Mouse (Mus musculus) G1E (cell line): ENCODE data around the gene Il2ra. TPM values are rescaled to one million over a fixed set of nuclear protein-coding genes. Genes with fewer than 3 reads are reported as not detected.

Experiments
- ATAC-seq: 2 replicates; pipeline ENCODE4 v1.8.0; 2016; ENCODE audit warnings: mild to moderate bottlenecking; ENCODE audit not compliant: insufficient number of reproducible peaks, poor library complexity, low FRiP score, severe bottlenecking; ENCODE audit errors: extremely low read depth
- DNase-seq: peaks from one replicate; pipeline ENCODE4 v3.0.0; 2012; ENCODE audit warnings: low spot score
- H3K27me3 ChIP-seq: 2 replicates; pipeline ENCODE4 v1.6.1; 2012; ENCODE audit warnings: mild to moderate bottlenecking, low read length, inconsistent platforms; ENCODE audit not compliant: insufficient read depth
- H3K36me3 ChIP-seq: replicated peaks from 2 replicates; pipeline ENCODE3; 2012; ENCODE audit warnings: mild to moderate bottlenecking, inconsistent platforms
- H3K4me1 ChIP-seq: 2 replicates; pipeline ENCODE4 v1.6.1; 2012; ENCODE audit warnings: low read depth, low read length, inconsistent platforms, mixed read lengths; ENCODE audit not compliant: insufficient read depth
- H3K4me3 ChIP-seq: 2 replicates; pipeline ENCODE4 v1.5.1; 2012; ENCODE audit warnings: low read depth, mild to moderate bottlenecking, inconsistent platforms, low read length, moderate library complexity, mixed read lengths
- H3K9me3 ChIP-seq: replicated peaks from 2 replicates; pipeline ENCODE4 v1.6.1; 2012; ENCODE audit warnings: inconsistent platforms
- CTCF ChIP-seq: IDR thresholded peaks from 2 replicates; pipeline ENCODE4 v1.5.1; 2012; ENCODE audit warnings: low read depth, low read length, inconsistent platforms, mixed read lengths
- GATA1 ChIP-seq: IDR thresholded peaks from 2 replicates; pipeline ENCODE4 v1.6.1; 2012; ENCODE audit warnings: borderline replicate concordance, low read length, inconsistent platforms, mixed read lengths
- GATA2 ChIP-seq: IDR thresholded peaks from 2 replicates; pipeline ENCODE4 v1.6.1; 2012; ENCODE audit warnings: low read depth, low read length, inconsistent platforms, borderline replicate concordance
- POLR2AphosphoS5 ChIP-seq: IDR thresholded peaks from 2 replicates; pipeline ENCODE4 v1.6.1; 2012; ENCODE audit warnings: low read depth, low read length, inconsistent platforms; ENCODE audit not compliant: insufficient replicate concordance
- TAL1 ChIP-seq: conservative IDR thresholded peaks from 2 replicates; pipeline ENCODE4 v1.6.1; 2012; ENCODE audit warnings: low read depth, low read length, inconsistent platforms, mixed read lengths
- polyA plus RNA-seq: library from polyadenylated mRNA; stranded (reverse); fragments of >175 nt; gene quantifications from 2 replicates; pipeline ENCODE4 v1.2.3, GENCODE M21; 2012
- total RNA-seq, 2 experiments: library from RNA; stranded (forward) in 1 of 2; stranded (reverse) in 1 of 2; fragments of 200-1000 nt in 1 of 2; fragments of >200 nt in 1 of 2; fragmentation: Nextera tagmentation in 1 of 2; gene quantifications; 2 replicates each; pipeline ENCODE4 v1.2.3; 2014 to 2017

Il2ra gene
- total and polyA plus RNA-seq, 3 experiments: 0.44 TPM; not detected in 2

DNA sequence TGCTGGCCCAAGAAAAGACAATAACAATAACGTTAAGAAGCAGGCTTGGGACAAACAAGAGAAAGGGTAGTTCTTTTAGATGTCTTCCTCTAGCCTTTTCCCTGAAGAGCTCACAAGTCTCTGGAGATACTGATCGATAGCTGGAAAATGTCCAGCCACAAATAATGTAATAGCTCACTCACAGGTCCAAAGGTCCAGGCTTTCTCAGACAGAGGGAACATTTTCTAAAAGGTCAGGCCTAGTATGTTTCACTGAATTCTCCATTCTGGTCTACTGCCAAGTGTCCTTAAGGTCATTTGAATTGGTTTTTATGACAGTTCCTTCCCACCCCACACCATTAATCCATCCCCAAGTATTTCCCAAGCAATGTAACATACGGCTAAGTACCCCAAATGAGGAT is 70.4 kb downstream of the Il2ra start:
- Histone ChIP-seq H3K4me3 (no peak overlapping the region), H3K9me3 (no peaks in the 10 kb centered on the region), H3K4me1 (0 out of 2 replicates have a peak, but pooled peaks cover 3% of the 10 kb centered on the region), H3K27me3 (peaks cover 9% of the 10 kb centered on the region), H3K36me3 (no peaks in the 10 kb centered on the region)
- ATAC-seq (no peak), DNase-seq (no peak)
- TF ChIP-seq CTCF: no peak
- no peak for TF ChIP-seq GATA2
- no peak for TF ChIP-seq POLR2AphosphoS5
- TF ChIP-seq GATA1: no peak
- TF ChIP-seq TAL1: no peak

DNA sequence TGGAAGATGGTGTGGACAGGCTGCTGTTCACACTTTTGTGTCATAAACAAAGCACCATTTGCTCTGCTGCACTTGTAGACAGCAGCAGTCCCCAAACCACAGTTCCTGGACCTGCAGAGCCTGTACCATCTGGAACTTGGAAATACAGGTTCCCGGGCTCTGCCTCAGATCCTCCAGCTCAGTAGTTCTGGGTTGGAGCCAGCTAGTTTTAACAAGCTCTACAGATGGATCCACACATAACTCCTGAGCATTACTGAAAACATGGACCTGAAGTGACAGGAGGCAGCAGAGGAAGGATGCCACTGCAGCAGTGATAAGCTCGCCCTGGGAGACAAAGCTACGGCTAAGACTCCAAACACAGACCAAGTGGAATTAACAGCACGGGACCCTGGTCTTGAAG is 71.9 kb downstream of the Il2ra start:
- ATAC-seq: no peak
- Histone ChIP-seq H3K4me3 (no peak overlapping the region), H3K27me3 (peaks cover 4% of the 10 kb centered on the region; the same call in 1 of the 2 replicates), H3K9me3 (no peaks in the 10 kb centered on the region), H3K4me1 (0 out of 2 replicates have a peak, but pooled peaks cover 3% of the 10 kb centered on the region), H3K36me3 (no peaks in the 10 kb centered on the region)
- no peak for TF ChIP-seq GATA1
- no peak for TF ChIP-seq POLR2AphosphoS5
- no peak for TF ChIP-seq TAL1
- TF ChIP-seq GATA2: no peak
- TF ChIP-seq CTCF: no peak
- no peak for DNase-seq

DNA sequence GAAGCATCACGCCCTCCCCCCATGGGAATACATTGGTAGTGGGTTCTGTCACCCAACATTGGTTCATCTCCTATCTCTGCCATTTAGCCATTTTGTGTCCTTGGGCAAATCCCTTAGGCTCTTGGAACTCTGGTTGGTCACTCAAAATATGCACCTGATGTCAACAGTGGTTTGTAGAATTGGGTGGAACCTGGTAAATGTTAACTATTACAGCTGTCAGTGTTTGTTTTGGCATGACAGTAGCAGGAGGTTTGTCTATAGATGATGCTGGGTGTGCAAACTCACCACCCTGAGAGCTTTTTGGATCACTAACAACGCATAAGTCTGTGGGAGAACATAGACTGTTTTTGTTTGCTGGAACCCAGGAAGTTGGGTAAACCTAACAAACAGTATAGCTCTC is 76.0 kb downstream of the Il2ra start:
- Histone ChIP-seq H3K4me3 (no peak overlapping the region), H3K36me3 (no peaks in the 10 kb centered on the region), H3K4me1 (no peaks in the 10 kb centered on the region), H3K9me3 (no peaks in the 10 kb centered on the region), H3K27me3 (peaks cover 5% of the 10 kb centered on the region; the same call in 1 of the 2 replicates)
- no peak for DNase-seq
- TF ChIP-seq GATA2 (no peak), GATA1 (no peak), CTCF (no peak), TAL1 (no peak), POLR2AphosphoS5 (no peak)
- no peak for ATAC-seq

DNA sequence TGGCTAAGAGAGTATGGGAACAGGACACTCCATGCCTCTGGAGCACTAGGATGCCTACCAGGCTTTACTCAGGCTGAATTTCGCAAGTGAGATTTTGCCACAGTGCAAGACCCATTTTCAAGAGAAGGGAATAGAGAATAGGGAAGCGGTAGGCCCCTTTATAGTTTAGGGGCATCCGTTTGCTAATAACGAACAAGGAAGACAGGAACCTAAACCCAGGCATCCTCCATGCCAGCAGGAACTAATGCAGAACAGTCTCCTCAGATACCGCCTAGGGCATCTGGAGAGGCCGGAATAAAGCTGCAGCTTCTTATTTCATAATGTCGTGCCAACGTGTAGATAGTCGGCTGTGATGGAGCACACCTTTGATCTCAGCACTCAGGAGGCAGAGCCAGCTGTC is 80.0 kb downstream of the Il2ra start:
- Histone ChIP-seq H3K4me1 (no peaks in the 10 kb centered on the region), H3K27me3 (0 out of 2 replicates have a peak, but pooled peaks cover 2% of the 10 kb centered on the region), H3K9me3 (no peaks in the 10 kb centered on the region), H3K4me3 (no peak overlapping the region), H3K36me3 (no peaks in the 10 kb centered on the region)
- DNase-seq (no peak), ATAC-seq (no peak)
- no peak for TF ChIP-seq TAL1
- TF ChIP-seq GATA1: no peak
- no peak for TF ChIP-seq GATA2
- no peak for TF ChIP-seq CTCF
- no peak for TF ChIP-seq POLR2AphosphoS5

DNA sequence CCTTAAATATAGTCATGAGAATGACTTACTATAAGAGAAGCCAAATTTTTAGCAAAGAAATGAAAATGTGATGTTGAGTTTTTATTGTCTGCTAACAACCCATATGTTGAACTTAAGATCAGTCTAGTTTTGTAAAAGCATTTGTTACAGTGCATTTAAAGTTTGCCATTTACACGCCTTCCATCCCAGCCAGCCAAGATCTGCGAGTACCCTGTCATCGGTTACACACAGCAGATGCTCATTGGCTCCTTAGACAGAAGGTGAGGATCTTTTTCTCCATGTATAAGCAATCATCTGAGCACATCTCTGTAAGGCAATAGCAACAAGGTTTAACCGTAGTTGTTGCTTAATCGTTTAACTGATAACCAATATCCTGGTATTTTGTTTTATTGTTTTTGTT is 85.0 kb downstream of the Il2ra start:
- Histone ChIP-seq H3K4me3 (no peak overlapping the region), H3K9me3 (no peaks in the 10 kb centered on the region), H3K4me1 (no peaks in the 10 kb centered on the region), H3K36me3 (no peaks in the 10 kb centered on the region), H3K27me3 (0 out of 2 replicates have a peak, but pooled peaks cover 2% of the 10 kb centered on the region)
- TF ChIP-seq GATA2: no peak
- TF ChIP-seq CTCF: no peak
- TF ChIP-seq POLR2AphosphoS5: no peak
- no peak for TF ChIP-seq GATA1
- TF ChIP-seq TAL1: no peak
- DNase-seq (no peak), ATAC-seq (no peak)

DNA sequence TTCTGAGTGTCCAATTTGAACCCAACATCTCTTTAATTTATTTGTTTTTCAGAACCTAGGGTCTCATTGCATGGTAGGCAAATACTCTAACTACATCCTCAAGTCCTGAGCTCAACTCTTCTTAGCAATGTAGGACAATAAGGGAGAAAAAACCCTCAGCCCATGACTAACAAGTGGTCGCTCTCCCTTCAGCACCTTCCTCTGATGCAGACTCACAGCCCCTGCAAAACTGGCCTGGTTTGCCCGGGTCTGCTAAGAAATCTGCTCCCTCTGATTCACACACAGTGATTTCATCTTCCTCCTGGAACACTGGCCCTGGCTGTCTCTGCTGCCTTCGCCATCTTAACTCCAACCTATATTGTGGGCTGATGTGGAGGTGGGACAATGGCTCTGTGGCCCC is 86.5 kb downstream of the Il2ra start:
- Histone ChIP-seq H3K27me3 (0 out of 2 replicates have a peak, but pooled peaks cover 4% of the 10 kb centered on the region), H3K9me3 (no peaks in the 10 kb centered on the region), H3K4me1 (no peaks in the 10 kb centered on the region), H3K36me3 (no peaks in the 10 kb centered on the region), H3K4me3 (no peak overlapping the region)
- ATAC-seq (no peak), DNase-seq (no peak)
- no peak for TF ChIP-seq GATA1
- TF ChIP-seq CTCF: no peak
- no peak for TF ChIP-seq POLR2AphosphoS5
- TF ChIP-seq GATA2: no peak
- TF ChIP-seq TAL1: no peak

DNA sequence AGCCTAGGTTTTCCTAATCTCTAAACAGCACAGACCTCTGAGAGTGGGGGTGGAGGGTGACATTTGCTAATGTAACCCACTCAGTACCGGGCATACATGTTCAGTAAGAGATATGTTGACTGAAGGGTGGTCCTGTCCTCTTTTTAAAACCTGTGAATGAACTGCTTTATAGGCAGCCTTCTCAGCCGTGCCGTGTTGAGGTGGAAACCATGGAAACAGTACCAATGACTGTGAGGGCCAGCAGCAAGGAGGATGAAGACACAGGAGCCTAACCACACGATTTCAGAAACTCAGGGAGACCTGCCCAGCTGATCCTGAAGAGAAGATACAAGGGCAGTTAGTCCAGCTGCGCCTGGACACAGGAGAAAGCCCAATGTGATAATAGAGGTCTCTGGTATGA is 90.4 kb downstream of the Il2ra start:
- ATAC-seq: no peak

More for the DNA sequence above, 90.4 kb downstream of the Il2ra start:
- Histone ChIP-seq H3K4me1 (no peaks in the 10 kb centered on the region), H3K27me3 (0 out of 2 replicates have a peak, but pooled peaks cover 4% of the 10 kb centered on the region), H3K9me3 (no peaks in the 10 kb centered on the region), H3K4me3 (no peak overlapping the region), H3K36me3 (no peaks in the 10 kb centered on the region)
- no peak for TF ChIP-seq POLR2AphosphoS5
- no peak for TF ChIP-seq GATA1
- no peak for TF ChIP-seq GATA2
- TF ChIP-seq CTCF: no peak
- no peak for TF ChIP-seq TAL1
- no peak for DNase-seq
